Mouse (Mus musculus): ENCODE results near the gene Hipk1. TPM values are rescaled to one million over a fixed set of nuclear protein-coding genes. Genes with fewer than 3 reads are reported as not detected.
A peak's percentile ranks its signal among the peaks of the same experiment; 100 is the strongest.

Hipk1 gene
- polyA plus RNA-seq, 1 experiment, result 16.7 TPM

- no peak for TF ChIP-seq E2F4 (IDR thresholded peaks at IDR 0.05; ENCODE audit: insufficient read depth)
- no peak for TF ChIP-seq POLR2AphosphoS2 (IDR thresholded peaks at IDR 0.05; ENCODE audit: insufficient read length, low read depth)
- no peak for TF ChIP-seq TCF12 (IDR thresholded peaks at IDR 0.05; ENCODE audit: insufficient read depth, poor library complexity, severe bottlenecking)
- TF ChIP-seq USF1 (IDR thresholded peaks at IDR 0.05; ENCODE audit: low read depth), result no peak
- TF ChIP-seq REST (IDR thresholded peaks at IDR 0.05; ENCODE audit: insufficient read depth, insufficient read length), result no peak
- no peak for TF ChIP-seq SRF (IDR thresholded peaks at IDR 0.05; ENCODE audit: control insufficient read depth, insufficient read length, low read depth)
- no peak for TF ChIP-seq POLR2A (IDR thresholded peaks at IDR 0.05; ENCODE audit: insufficient read length, low read depth)
- TF ChIP-seq MYOD1 (IDR thresholded peaks at IDR 0.05; ENCODE audit: control insufficient read depth in 1 of 3, insufficient read length in 2 of 3, low read depth in 2 of 3), result no peak
- no peak for TF ChIP-seq TCF3 (IDR thresholded peaks at IDR 0.05; ENCODE audit: insufficient read length, low read depth)
- TF ChIP-seq MAX (IDR thresholded peaks at IDR 0.05; ENCODE audit: low read depth), result no peak
- TF ChIP-seq CEBPB (IDR thresholded peaks at IDR 0.05; ENCODE audit: insufficient read depth, poor library complexity, severe bottlenecking), result no peak
- H3K4me3 ChIP-seq, result no peak overlapping the region
- H3K4me2 ChIP-seq (ENCODE audit: low read depth), result no peak overlapping the region
- H3K79me2 ChIP-seq (ENCODE audit: control insufficient read depth, insufficient read depth), result peaks cover 10% of the 10 kb centered on the region
- no peak overlapping the region for H3ac ChIP-seq (ENCODE audit: control insufficient read depth, insufficient read length)
- no peaks in the 10 kb centered on the region for H3K27me3 ChIP-seq (ENCODE audit: control insufficient read depth, insufficient read depth, insufficient read length)
- H3K36me3 ChIP-seq (ENCODE audit: control insufficient read depth, insufficient read depth), result peaks cover 43% of the 10 kb centered on the region
Measured at GRCm38 (mm10) chr3:103766789-103767188, 24.6 kb downstream of the Hipk1 start.

- Histone ChIP-seq H3K4me3 (no peak overlapping the region), H3ac (ENCODE audit: control insufficient read depth, insufficient read length) (no peak overlapping the region), H3K36me3 (ENCODE audit: control insufficient read depth, insufficient read depth) (peaks cover 41% of the 10 kb centered on the region), H3K79me2 (ENCODE audit: control insufficient read depth, insufficient read depth) (no peaks in the 10 kb centered on the region), H3K27me3 (ENCODE audit: control insufficient read depth, insufficient read depth, insufficient read length) (no peaks in the 10 kb centered on the region), H3K4me2 (ENCODE audit: low read depth) (peak overlapping the region; percentile 24)
- TF ChIP-seq USF1 (IDR thresholded peaks at IDR 0.05; ENCODE audit: low read depth), result peak; percentile 6
- peak; percentile 41; the same call in 1 of the 2 replicates for TF ChIP-seq CEBPB (IDR thresholded peaks at IDR 0.05; ENCODE audit: insufficient read depth, poor library complexity, severe bottlenecking)
- no peak for TF ChIP-seq TCF12 (IDR thresholded peaks at IDR 0.05; ENCODE audit: insufficient read depth, poor library complexity, severe bottlenecking)
- TF ChIP-seq MYOD1 (IDR thresholded peaks at IDR 0.05; ENCODE audit: control insufficient read depth in 1 of 3, insufficient read length in 2 of 3, low read depth in 2 of 3), result peak in 1 of 3 experiments; percentile 29
- TF ChIP-seq E2F4 (IDR thresholded peaks at IDR 0.05; ENCODE audit: insufficient read depth), result no peak
- TF ChIP-seq MAX (IDR thresholded peaks at IDR 0.05; ENCODE audit: low read depth), result peak; percentile 58
Measured at GRCm38 (mm10) chr3:103759261-103759970, 31.9 kb downstream of the Hipk1 start.

DNA sequence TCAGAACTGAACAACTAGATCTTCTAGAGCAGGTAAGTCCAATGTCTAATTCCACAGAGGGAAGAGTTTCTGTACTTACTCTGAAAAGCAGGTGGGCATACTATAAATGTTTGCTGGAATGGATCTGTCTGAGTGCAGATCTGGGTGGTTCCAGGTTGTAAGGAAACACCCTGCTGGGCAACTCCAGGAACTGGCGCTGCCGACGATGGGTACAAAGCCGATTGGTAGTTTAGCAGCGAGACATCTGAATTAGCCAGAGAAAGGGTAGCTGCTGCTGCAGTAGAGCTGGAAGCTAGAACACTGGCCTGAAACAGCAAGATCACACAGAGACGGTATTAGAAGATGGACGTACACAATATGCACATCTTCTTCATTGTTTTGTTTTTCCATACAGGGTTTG lies 32.9 kb downstream of the Hipk1 start:
- no peaks in the 10 kb centered on the region for H3K27me3 ChIP-seq (ENCODE audit: control insufficient read depth, insufficient read depth, insufficient read length)
- H3K4me2 ChIP-seq (ENCODE audit: low read depth), result no peak overlapping the region
- H3K79me2 ChIP-seq (ENCODE audit: control insufficient read depth, insufficient read depth), result no peaks in the 10 kb centered on the region
- no peak overlapping the region for H3K4me3 ChIP-seq
- peaks cover 39% of the 10 kb centered on the region for H3K36me3 ChIP-seq (ENCODE audit: control insufficient read depth, insufficient read depth)
- TF ChIP-seq MAX (IDR thresholded peaks at IDR 0.05; ENCODE audit: low read depth), result no peak
- TF ChIP-seq MYOD1 (IDR thresholded peaks at IDR 0.05; ENCODE audit: control insufficient read depth in 1 of 3, insufficient read length in 2 of 3, low read depth in 2 of 3), result no peak
- TF ChIP-seq SRF (IDR thresholded peaks at IDR 0.05; ENCODE audit: control insufficient read depth, insufficient read length, low read depth), result no peak
- no peak for TF ChIP-seq E2F4 (IDR thresholded peaks at IDR 0.05; ENCODE audit: insufficient read depth)
- no peak for TF ChIP-seq POLR2AphosphoS2 (IDR thresholded peaks at IDR 0.05; ENCODE audit: insufficient read length, low read depth)
- TF ChIP-seq MYOG (IDR thresholded peaks at IDR 0.05; ENCODE audit: control insufficient read depth in 1 of 3, insufficient read depth in 1 of 3, insufficient read length in 2 of 3, low read depth in 2 of 3), result no peak
- no peak for TF ChIP-seq USF1 (IDR thresholded peaks at IDR 0.05; ENCODE audit: low read depth)
- TF ChIP-seq TCF12 (IDR thresholded peaks at IDR 0.05; ENCODE audit: insufficient read depth, poor library complexity, severe bottlenecking), result no peak
- TF ChIP-seq TCF3 (IDR thresholded peaks at IDR 0.05; ENCODE audit: insufficient read length, low read depth), result no peak
- TF ChIP-seq REST (IDR thresholded peaks at IDR 0.05; ENCODE audit: insufficient read depth, insufficient read length), result no peak
- no peak for TF ChIP-seq CEBPB (IDR thresholded peaks at IDR 0.05; ENCODE audit: insufficient read depth, poor library complexity, severe bottlenecking)
- no peak overlapping the region for H3ac ChIP-seq (ENCODE audit: control insufficient read depth, insufficient read length)

DNA sequence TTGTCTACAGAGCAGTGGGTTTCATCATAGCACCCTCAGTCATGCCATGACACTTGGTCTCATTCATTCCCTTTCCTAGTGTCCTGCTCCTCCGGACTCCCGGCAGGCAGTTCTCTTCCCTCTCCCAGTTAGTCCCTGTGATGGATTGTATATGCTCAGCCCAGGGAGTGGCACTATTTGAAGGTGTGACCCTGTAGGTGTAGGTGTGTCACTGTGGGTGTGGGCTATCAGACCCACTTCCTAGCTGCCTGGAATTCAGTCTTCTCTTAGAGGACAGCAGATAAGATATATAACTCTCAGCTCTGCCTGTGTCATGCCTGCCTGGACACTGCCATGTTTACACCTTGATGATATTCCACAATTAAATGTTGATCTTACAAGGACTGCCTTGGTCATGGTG lies 34.4 kb downstream of the Hipk1 start:
- no peak overlapping the region for H3K4me3 ChIP-seq
- H3K79me2 ChIP-seq (ENCODE audit: control insufficient read depth, insufficient read depth), result no peaks in the 10 kb centered on the region
- H3K36me3 ChIP-seq (ENCODE audit: control insufficient read depth, insufficient read depth), result peaks cover 44% of the 10 kb centered on the region
- no peak for TF ChIP-seq CEBPB (IDR thresholded peaks at IDR 0.05; ENCODE audit: insufficient read depth, poor library complexity, severe bottlenecking)
- no peak for TF ChIP-seq TCF12 (IDR thresholded peaks at IDR 0.05; ENCODE audit: insufficient read depth, poor library complexity, severe bottlenecking)
- TF ChIP-seq SRF (IDR thresholded peaks at IDR 0.05; ENCODE audit: control insufficient read depth, insufficient read length, low read depth), result no peak
- TF ChIP-seq MYOG (IDR thresholded peaks at IDR 0.05; ENCODE audit: control insufficient read depth in 1 of 3, insufficient read depth in 1 of 3, insufficient read length in 2 of 3, low read depth in 2 of 3), result no peak
- TF ChIP-seq MYOD1 (IDR thresholded peaks at IDR 0.05; ENCODE audit: control insufficient read depth in 1 of 3, insufficient read length in 2 of 3, low read depth in 2 of 3), result no peak
- TF ChIP-seq TCF3 (IDR thresholded peaks at IDR 0.05; ENCODE audit: insufficient read length, low read depth), result no peak
- no peak for TF ChIP-seq USF1 (IDR thresholded peaks at IDR 0.05; ENCODE audit: low read depth)
- no peak for TF ChIP-seq POLR2AphosphoS2 (IDR thresholded peaks at IDR 0.05; ENCODE audit: insufficient read length, low read depth)
- TF ChIP-seq E2F4 (IDR thresholded peaks at IDR 0.05; ENCODE audit: insufficient read depth), result no peak
- TF ChIP-seq REST (IDR thresholded peaks at IDR 0.05; ENCODE audit: insufficient read depth, insufficient read length), result no peak
- no peak for TF ChIP-seq POLR2A (IDR thresholded peaks at IDR 0.05; ENCODE audit: insufficient read length, low read depth)
- no peak for TF ChIP-seq MAX (IDR thresholded peaks at IDR 0.05; ENCODE audit: low read depth)
- no peak overlapping the region for H3K4me2 ChIP-seq (ENCODE audit: low read depth)
- no peaks in the 10 kb centered on the region for H3K27me3 ChIP-seq (ENCODE audit: control insufficient read depth, insufficient read depth, insufficient read length)
- no peak overlapping the region for H3ac ChIP-seq (ENCODE audit: control insufficient read depth, insufficient read length)

Data from myocyte (in vitro differentiated cells).